Mouse (Mus musculus) heart, postnatal 0 days (tissue): ENCODE data around the gene Chadl. TPM values are rescaled to one million over a fixed set of nuclear protein-coding genes. Genes with fewer than 3 reads are reported as not detected.

Source experiments
- ATAC-seq: fragments of 200-750 bp; cut with Nextera tagmentation; 2 replicates; pipeline ENCODE4 v1.8.0; 2017; ENCODE audit warnings: low read depth, moderate number of reproducible peaks, moderate library complexity; ENCODE audit not compliant: insufficient read depth
- DNase-seq: peaks from one replicate; pipeline ENCODE4 v3.0.0-alpha.2; 2016; ENCODE audit warnings: low spot score
- H3K27ac ChIP-seq: fragments of 300-500 bp; sonication (generic); 2 replicates; pipeline ENCODE4 v1.5.1; 2014; ENCODE audit warnings: low read depth, mild to moderate bottlenecking
- H3K27me3 ChIP-seq: fragments of 300-500 bp; sonication (generic); 2 replicates; pipeline ENCODE4 v1.6.1; 2014; ENCODE audit warnings: low read length, mixed read lengths; ENCODE audit not compliant: control insufficient read depth, insufficient read depth
- H3K36me3 ChIP-seq: fragments of 300-500 bp; sonication (generic); replicated peaks from 2 replicates; pipeline ENCODE4 v1.6.1; 2014; ENCODE audit warnings: low read length, mixed read lengths; ENCODE audit not compliant: control insufficient read depth, insufficient read depth
- H3K4me1 ChIP-seq: fragments of 300-500 bp; sonication (generic); 2 replicates; pipeline ENCODE4 v1.6.1; 2014; ENCODE audit warnings: antibody characterized with exemption; ENCODE audit not compliant: control insufficient read depth, insufficient read depth
- H3K4me2 ChIP-seq: fragments of 300-500 bp; sonication (generic); 2 replicates; pipeline ENCODE4 v1.6.1; 2014; ENCODE audit warnings: low read depth, mild to moderate bottlenecking, low read length, moderate library complexity
- H3K4me3 ChIP-seq: fragments of 300-500 bp; sonication (generic); 2 replicates; pipeline ENCODE4 v1.5.1; 2014; ENCODE audit warnings: low read depth, low read length
- H3K9ac ChIP-seq: fragments of 300-500 bp; sonication (generic); replicated peaks from 2 replicates; pipeline ENCODE4 v1.6.1; 2014; ENCODE audit warnings: low read depth, low read length, mixed read lengths
- H3K9me3 ChIP-seq: fragments of 300-500 bp; sonication (generic); replicated peaks from 2 replicates; pipeline ENCODE4 v1.6.1; 2016; ENCODE audit warnings: low read length; ENCODE audit not compliant: control insufficient read depth
- CTCF ChIP-seq: IDR thresholded peaks from 2 replicates; pipeline ENCODE4 v1.5.1; 2016; ENCODE audit warnings: antibody characterized with exemption, control low read depth, low read depth
- EP300 ChIP-seq: IDR thresholded peaks from 2 replicates; pipeline ENCODE4 v1.6.1; 2016; ENCODE audit warnings: antibody characterized with exemption, low read depth
- WGBS: fragments of 180-500 bp; shearing (Covaris S2); extraction: QIAGEN DNeasy Blood & Tissue Kit; methylation state at CpG from one replicate; pipeline ENCODE4 v1.1.7; 2014; 5-methylcytosine and 5-hydroxymethylcytosine counted together
- polyA plus RNA-seq: library from polyadenylated mRNA; unstranded; fragments of >200 nt; fragmentation: Nextera tagmentation; extraction: Ambion mirVana; gene quantifications from 2 replicates; pipeline ENCODE4 v1.2.1, GENCODE M21; 2015
- total RNA-seq: library from RNA; depleted of rRNA; stranded (reverse); fragments of >200 nt; gene quantifications from 2 replicates; pipeline ENCODE4 v1.2.3, GENCODE M21; 2014; ENCODE audit warnings: low replicate concordance

Gene Chadl
- total and polyA plus RNA-seq, 2 experiments from 2014 or later: 0.74 TPM; not detected in 1

DNA sequence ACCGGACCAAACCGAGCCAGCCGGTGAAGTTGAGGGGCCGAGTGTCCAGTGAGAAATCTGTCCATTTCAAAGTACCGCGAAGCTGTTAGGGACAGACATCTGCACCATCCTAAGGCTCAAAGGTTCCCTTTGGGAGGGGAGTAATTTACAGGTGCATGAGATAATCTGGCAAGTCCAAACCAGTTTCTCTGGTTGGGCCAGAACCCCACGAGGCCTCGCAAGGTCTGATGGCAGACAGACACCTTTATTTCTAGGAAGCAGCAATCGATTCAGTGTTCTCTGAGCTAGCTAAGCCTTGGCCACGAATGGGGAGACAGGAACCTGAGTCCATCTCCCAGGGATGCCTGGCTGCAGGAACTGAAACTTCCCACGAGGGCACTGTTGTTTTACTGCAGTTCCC is 26.6 kb upstream of the Chadl start:
- peaks cover 11% of the 10 kb centered on the region for H3K4me1 ChIP-seq
- WGBS: 91% methylated on average over 11 of the region's 11 CpGs
- no peak for DNase-seq
- no peak overlapping the region for H3K27ac ChIP-seq
- H3K27me3 ChIP-seq: no peaks in the 10 kb centered on the region
- H3K4me2 ChIP-seq: no peak overlapping the region
- no peak for ATAC-seq
- no peak overlapping the region for H3K9ac ChIP-seq
- H3K9me3 ChIP-seq: no peaks in the 10 kb centered on the region
- H3K4me3 ChIP-seq: no peak overlapping the region
- TF ChIP-seq CTCF: no peak
- no peak for TF ChIP-seq EP300
- peaks cover 63% of the 10 kb centered on the region for H3K36me3 ChIP-seq

DNA sequence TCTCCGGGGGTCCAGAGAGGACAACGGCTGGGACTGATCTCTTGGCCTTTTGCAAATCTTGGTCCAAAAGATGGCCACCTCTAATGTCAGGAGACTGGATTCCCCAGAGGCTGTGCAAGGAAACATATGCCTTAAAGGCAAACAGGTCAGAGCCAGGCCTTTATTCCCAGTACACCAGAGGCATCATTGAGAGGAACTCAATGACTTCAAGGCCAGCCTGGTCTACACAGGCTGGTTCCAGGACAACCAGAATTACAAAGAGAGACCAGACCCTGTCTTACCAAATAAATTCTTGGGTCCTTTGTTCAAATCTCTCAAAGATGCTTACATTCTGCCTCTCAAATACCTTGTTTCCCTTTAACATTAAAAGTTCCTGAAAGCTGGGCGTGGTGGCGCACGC is 25.3 kb upstream of the Chadl start:
- DNase-seq (no peak), ATAC-seq (no peak)
- Histone ChIP-seq H3K4me2 (no peak overlapping the region), H3K4me3 (no peak overlapping the region), H3K9me3 (no peaks in the 10 kb centered on the region), H3K27ac (no peak overlapping the region), H3K4me1 (no peaks in the 10 kb centered on the region), H3K9ac (no peak overlapping the region), H3K27me3 (no peaks in the 10 kb centered on the region), H3K36me3 (peaks cover 76% of the 10 kb centered on the region)
- WGBS: 93% methylated on average over 5 of the region's 5 CpGs
- TF ChIP-seq EP300 (no peak), CTCF (no peak)

DNA sequence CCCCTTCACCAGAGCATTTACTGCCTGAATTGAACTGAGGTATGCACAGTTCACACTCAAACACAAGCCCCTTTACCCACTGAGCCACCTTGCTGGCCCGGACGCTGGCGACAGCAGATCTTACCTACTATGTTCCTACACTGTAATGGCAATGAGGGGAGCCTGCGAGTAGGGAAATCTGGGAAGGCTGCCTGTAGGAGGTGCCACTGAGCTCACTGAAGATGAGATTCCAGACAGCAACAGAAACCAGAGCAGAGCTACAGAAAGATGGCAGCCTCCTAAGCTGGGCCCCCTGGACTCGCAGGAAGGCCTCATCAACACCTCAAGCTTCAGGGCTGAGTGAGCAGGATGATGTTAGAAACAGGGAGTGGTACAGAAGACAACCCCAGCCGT is 22.0 kb upstream of the Chadl start:
- no peak for ATAC-seq
- H3K9ac ChIP-seq: no peak overlapping the region
- DNase-seq: no peak
- H3K4me1 ChIP-seq: no peaks in the 10 kb centered on the region
- no peak for TF ChIP-seq EP300
- no peak for TF ChIP-seq CTCF
- no peak overlapping the region for H3K4me3 ChIP-seq
- H3K4me2 ChIP-seq: no peak overlapping the region
- peaks cover 94% of the 10 kb centered on the region for H3K36me3 ChIP-seq
- H3K27me3 ChIP-seq: no peaks in the 10 kb centered on the region
- 86% methylated on average over 6 of the region's 6 CpGs for WGBS
- no peak overlapping the region for H3K27ac ChIP-seq
- H3K9me3 ChIP-seq: no peaks in the 10 kb centered on the region

DNA sequence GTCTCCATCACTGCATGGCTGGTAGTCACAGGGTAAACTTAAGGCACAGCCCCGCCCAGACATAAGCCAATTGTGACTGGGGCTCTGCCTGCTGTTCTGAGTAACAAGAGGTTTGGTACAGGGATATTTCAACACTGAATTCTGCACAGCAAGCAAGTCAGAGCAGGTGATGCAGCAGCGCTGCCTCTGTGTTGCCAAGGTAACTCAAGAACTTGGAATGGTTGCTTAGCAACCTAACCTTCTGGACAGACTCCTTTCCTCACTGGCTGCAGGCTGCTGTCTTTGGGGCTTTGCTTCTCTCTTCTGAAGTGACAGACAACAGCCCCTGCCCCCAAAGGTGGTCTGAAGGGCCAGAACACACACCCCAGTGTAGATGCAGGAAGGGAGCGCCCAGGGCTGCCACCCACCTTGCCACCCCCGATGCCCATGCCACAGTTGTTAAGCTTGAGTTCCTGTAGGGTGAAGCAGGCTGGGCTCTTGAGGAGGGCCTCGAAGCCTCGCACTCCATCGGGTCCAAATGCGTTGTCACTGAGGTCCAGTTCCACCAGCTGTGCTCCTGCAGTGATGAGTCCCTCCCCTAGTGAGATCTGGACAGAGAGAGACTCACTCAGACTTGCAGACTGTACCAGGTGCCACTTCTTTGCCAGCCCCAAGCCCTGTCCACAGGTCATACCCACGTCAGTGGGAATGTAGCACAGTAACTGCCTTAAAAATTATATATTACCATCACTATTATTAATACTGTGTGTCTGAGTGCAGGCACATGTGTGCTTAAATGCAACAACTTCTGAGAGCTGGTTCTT is 21.4 kb upstream of the Chadl start:
- no peak for TF ChIP-seq CTCF
- TF ChIP-seq EP300: no peak
- Histone ChIP-seq H3K9me3 (no peaks in the 10 kb centered on the region), H3K4me3 (no peak overlapping the region), H3K4me1 (no peaks in the 10 kb centered on the region), H3K27me3 (no peaks in the 10 kb centered on the region), H3K27ac (no peak overlapping the region), H3K36me3 (peaks cover 92% of the 10 kb centered on the region), H3K9ac (no peak overlapping the region), H3K4me2 (no peak overlapping the region)
- DNase-seq: no peak
- 96% methylated on average over 9 of the region's 9 CpGs for WGBS
- ATAC-seq: no peak

DNA sequence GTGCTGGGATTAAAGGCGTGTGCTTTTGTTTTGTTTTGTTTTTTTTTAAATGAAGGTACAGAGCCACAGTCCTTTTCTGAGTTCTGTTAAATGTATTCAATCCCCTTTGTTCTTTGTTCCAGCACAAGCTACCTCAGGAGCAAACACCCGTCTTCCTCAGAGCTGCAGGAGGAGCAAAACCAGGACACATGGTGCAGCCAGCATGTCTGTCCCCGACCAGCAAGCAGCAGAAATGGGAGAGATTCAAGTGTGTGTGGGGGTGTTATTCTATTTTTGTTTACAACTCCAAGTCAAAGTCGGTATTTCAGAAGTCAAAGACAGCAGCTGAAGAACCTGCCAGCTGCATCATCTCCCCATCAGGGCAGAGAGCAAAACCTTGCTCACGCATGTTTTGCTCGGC is 16.7 kb upstream of the Chadl start:
- TF ChIP-seq CTCF (no peak), EP300 (no peak)
- H3K27ac ChIP-seq: no peak overlapping the region
- H3K4me2 ChIP-seq: no peak overlapping the region
- DNase-seq (no peak), ATAC-seq (no peak)
- H3K4me1 ChIP-seq: no peaks in the 10 kb centered on the region
- 74% methylated on average over 6 of the region's 6 CpGs for WGBS
- H3K4me3 ChIP-seq: no peak overlapping the region
- H3K27me3 ChIP-seq: no peaks in the 10 kb centered on the region
- H3K36me3 ChIP-seq: peaks cover 91% of the 10 kb centered on the region
- H3K9ac ChIP-seq: no peak overlapping the region
- H3K9me3 ChIP-seq: no peaks in the 10 kb centered on the region

DNA sequence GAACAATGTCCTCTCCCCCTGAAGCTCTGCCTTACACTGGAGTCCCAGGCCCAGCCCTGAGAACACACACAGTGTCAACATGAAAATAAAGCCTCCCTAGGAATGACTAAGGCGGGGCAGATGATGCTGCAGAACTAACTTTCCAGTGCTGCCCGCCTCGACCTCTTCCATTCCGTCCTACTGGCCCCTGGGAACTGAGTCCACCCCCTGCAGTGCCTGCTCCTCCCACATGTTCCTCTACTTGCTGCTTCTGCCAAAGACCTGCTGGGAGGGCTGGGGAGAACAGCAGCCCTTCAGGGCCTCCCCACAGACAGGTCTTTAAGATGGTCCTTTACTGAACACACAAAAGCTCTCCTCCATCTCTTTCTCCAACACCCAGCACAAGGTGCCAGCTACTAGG is 13.7 kb upstream of the Chadl start:
- peaks cover 89% of the 10 kb centered on the region for H3K36me3 ChIP-seq
- no peaks in the 10 kb centered on the region for H3K4me1 ChIP-seq
- H3K4me3 ChIP-seq: no peak overlapping the region
- H3K27me3 ChIP-seq: no peaks in the 10 kb centered on the region
- TF ChIP-seq CTCF: no peak
- TF ChIP-seq EP300: no peak
- H3K27ac ChIP-seq: no peak overlapping the region
- whole genome bisulfite sequencing: 86% methylated on average over 4 of the region's 4 CpGs
- ATAC-seq (no peak), DNase-seq (no peak)
- no peak overlapping the region for H3K9ac ChIP-seq
- H3K9me3 ChIP-seq: no peaks in the 10 kb centered on the region
- H3K4me2 ChIP-seq: no peak overlapping the region
